In genomic region chr12:105008150-105008549, GRCm38 (mm10) we compare ENCODE assay signal across 10 mouse cellular contexts. TPM values are rescaled to one million over a fixed set of nuclear protein-coding genes. Genes with fewer than 3 reads are reported as not detected.
DNase-seq lines count a peak whose midpoint lies in the region; ATAC-seq and TF ChIP-seq lines count a peak whose summit lies in the region.
"Had no signal": no experiment of that assay in that cellular context is flagged by ENCODE, and none has a peak within 500 bp of the region (broad histone marks: within the 10 kb centered on the region; RNA-seq: fewer than 3 reads in every experiment).

No protein-coding gene starts in this region.

- H3K4me2 ChIP-seq in heart, embryonic 12.5 days = peak overlapping the region; percentile 95
- 0 out of 2 replicates have a peak overlapping the region, but pooled peaks have one; percentile 92 for H3K4me2 ChIP-seq in lung, postnatal 0 days (replicated peaks; ENCODE audit: low read depth, low read length)
- H3K4me2 ChIP-seq in embryonic facial prominence, embryonic 13.5 days = peak overlapping the region; percentile 95

- 0 out of 2 replicates have a peak, but pooled peaks cover 4% of the 10 kb centered on the region for H3K9me3 ChIP-seq in heart, embryonic 12.5 days (replicated peaks)
- H3K9me3 ChIP-seq in lung, postnatal 0 days (ENCODE audit: low read length) = no peaks in the 10 kb centered on the region
- no peaks in the 10 kb centered on the region for H3K9me3 ChIP-seq in embryonic facial prominence, embryonic 13.5 days

- H3K4me1 ChIP-seq in heart, embryonic 12.5 days (replicated peaks) = peaks cover 16% of the 10 kb centered on the region
- H3K4me1 ChIP-seq in lung, postnatal 0 days (ENCODE audit: insufficient read depth, low read depth, low read length) = peaks cover 8% of the 10 kb centered on the region
- peaks cover 38% of the 10 kb centered on the region for H3K4me1 ChIP-seq in embryonic facial prominence, embryonic 13.5 days

- intact Hi-C loops in heart, postnatal 10 days (cut with DNase I) = no loop called here

- 68% methylated on average over 2 of the region's 2 CpGs for WGBS in heart, embryonic 12.5 days
- 48% methylated on average over 2 of the region's 2 CpGs for WGBS in lung, postnatal 0 days
- 59% methylated on average over 2 of the region's 2 CpGs for WGBS in embryonic facial prominence, embryonic 13.5 days
- WGBS in macrophage (ENCODE audit: missing documents) = 28% methylated on average over 2 of the region's 2 CpGs

- no peak for DNase-seq in heart, postnatal 10 days
- DNase-seq in lung, postnatal 0 days (ENCODE audit: low spot score) = no peak
- no peak for DNase-seq in lung, postnatal 36 days
- no peak for DNase-seq in urinary bladder, postnatal 14 days (ENCODE audit: low spot score)
- DNase-seq in adrenal gland, postnatal 10 days = no peak
- DNase-seq: gastrocnemius, postnatal 14 days had no signal

- no peak overlapping the region for H3K9ac ChIP-seq in heart, embryonic 12.5 days
- no peak overlapping the region for H3K9ac ChIP-seq in lung, postnatal 0 days (replicated peaks; ENCODE audit: low read depth)
- H3K9ac ChIP-seq in embryonic facial prominence, embryonic 13.5 days = peak overlapping the region; percentile 44; the same call in 1 of the 2 replicates

- H3K27ac ChIP-seq in heart, embryonic 12.5 days (ENCODE audit: poor library complexity, severe bottlenecking) = no peak overlapping the region
- H3K27ac ChIP-seq in lung, postnatal 0 days (ENCODE audit: low read length) = no peak overlapping the region
- no peak overlapping the region for H3K27ac ChIP-seq in embryonic facial prominence, embryonic 13.5 days
- peak overlapping the region; percentile 78 for H3K27ac ChIP-seq in macrophage

- H3K4me3 ChIP-seq in heart, embryonic 12.5 days = no peak overlapping the region
- H3K4me3 ChIP-seq in lung, postnatal 0 days (ENCODE audit: low read depth, low read length) = no peak overlapping the region
- peak overlapping the region; percentile 68 for H3K4me3 ChIP-seq in embryonic facial prominence, embryonic 13.5 days
- peak overlapping the region; percentile 62 for H3K4me3 ChIP-seq in macrophage (ENCODE audit: inconsistent target)

- H3K36me3 ChIP-seq in heart, embryonic 12.5 days = no peaks in the 10 kb centered on the region
- H3K36me3 ChIP-seq in lung, postnatal 0 days (ENCODE audit: insufficient read depth, low read length) = no peaks in the 10 kb centered on the region
- no peaks in the 10 kb centered on the region for H3K36me3 ChIP-seq in embryonic facial prominence, embryonic 13.5 days
- H3K36me3 ChIP-seq in macrophage (ENCODE audit: inconsistent target) = no peaks in the 10 kb centered on the region

- peaks cover 67% of the 10 kb centered on the region for H3K27me3 ChIP-seq in heart, embryonic 12.5 days (replicated peaks)
- no peaks in the 10 kb centered on the region for H3K27me3 ChIP-seq in lung, postnatal 0 days (replicated peaks; ENCODE audit: insufficient read depth, low read length)
- H3K27me3 ChIP-seq in embryonic facial prominence, embryonic 13.5 days = peaks cover 40% of the 10 kb centered on the region

- no peak for ATAC-seq in heart, embryonic 12.5 days (ENCODE audit: insufficient number of reproducible peaks, low FRiP score)
- no peak for ATAC-seq in lung, postnatal 0 days
- no peak for ATAC-seq in embryonic facial prominence, embryonic 13.5 days (ENCODE audit: insufficient number of reproducible peaks, insufficient read depth, low FRiP score, low TSS enrichment, low read depth)

- peaks cover 61% of the 10 kb centered on the region for H3K79me2 ChIP-seq in macrophage (ENCODE audit: inconsistent target)

- TF ChIP-seq EP300 in lung, postnatal 0 days (IDR thresholded peaks at IDR 0.05) = no peak

- no peak for TF ChIP-seq CTCF in lung, postnatal 0 days (IDR thresholded peaks at IDR 0.05)

RNA-seq across cellular contexts. Expression of gene Syne3, which starts 1.5 kb away (rescaled TPM):
- 0.19 and 0.32 TPM in 2 replicates for polyA plus RNA-seq in heart, embryonic 12.5 days (2016; fragmentation: Nextera tagmentation; extraction: Ambion mirVana)
- total RNA-seq in heart, postnatal 10 days (2021) = 1 to 10 TPM; 6.1 to 6.4 TPM
- polyA plus RNA-seq in lung, postnatal 0 days (2015; fragmentation: Nextera tagmentation; extraction: Ambion mirVana) = 1.1 and 1.2 TPM in 2 replicates
- 1.3 and 1.6 TPM in 2 replicates for polyA plus RNA-seq in embryonic facial prominence, embryonic 13.5 days (2015; fragmentation: Nextera tagmentation; extraction: Ambion mirVana)
- total RNA-seq in macrophage (2018; cell fraction: chromatin; rRNA removed) = 100 to 1,000 TPM in 3 of 26 experiments, 10 to 100 TPM in 21, 1 to 10 TPM in 2; 9.1 to 309 (median 31.2) TPM
- 10 to 100 TPM in 13 of 26 experiments, 1 to 10 TPM in 13; 4.6 to 56.9 (median 12.5) TPM for total RNA-seq in macrophage (2018; cell fraction: cytosol; rRNA removed)
- total RNA-seq in macrophage (2018; cell fraction: nucleus; rRNA removed) = 100 to 1,000 TPM in 1 of 26 experiments, 10 to 100 TPM in 15, 1 to 10 TPM in 10; 6.6 to 122 (median 16.8) TPM
- 6.4 to 13.5 TPM (median 8.7 TPM) in 3 replicates for polyA plus RNA-seq in macrophage (2018)
- 1 to 10 TPM; 9.1 to 9.5 TPM for total RNA-seq in adrenal gland, postnatal 10 days (2021)
- polyA plus RNA-seq: midbrain, embryonic 11.5 days had no signal

RNA-seq across cellular contexts. Expression of gene Glrx5, which starts 24.3 kb away (rescaled TPM):
- 203 and 206 TPM in 2 replicates for polyA plus RNA-seq in heart, embryonic 12.5 days (2016; fragmentation: Nextera tagmentation; extraction: Ambion mirVana)
- total RNA-seq in heart, postnatal 10 days (2021) = 10 to 100 TPM; 84.5 to 86.0 TPM
- polyA plus RNA-seq in lung, postnatal 0 days (2015; fragmentation: Nextera tagmentation; extraction: Ambion mirVana) = 126 and 127 TPM in 2 replicates
- polyA plus RNA-seq in embryonic facial prominence, embryonic 13.5 days (2015; fragmentation: Nextera tagmentation; extraction: Ambion mirVana) = 149 and 158 TPM in 2 replicates
- total RNA-seq in macrophage (2018; cell fraction: chromatin; rRNA removed) = 1 to 10 TPM in 20 of 26 experiments, under 1 TPM in 4, not detected in 2; 0.65 to 9.7 (median 2.2) TPM
- total RNA-seq in macrophage (2018; cell fraction: cytosol; rRNA removed) = 10 to 100 TPM; 14.1 to 26.6 (median 18.8) TPM
- total RNA-seq in macrophage (2018; cell fraction: nucleus; rRNA removed) = 10 to 100 TPM in 3 of 26 experiments, 1 to 10 TPM in 23; 2.0 to 27.2 (median 7.0) TPM
- 5.1 to 28.7 TPM (median 17.8 TPM) in 3 replicates for polyA plus RNA-seq in macrophage (2018)
- 100 to 1,000 TPM; 158 to 160 TPM for total RNA-seq in adrenal gland, postnatal 10 days (2021)

Comparison
In these comparisons a context has a peak if more than half of its experiments do, and no peak if none do; other contexts are left out.
1. H3K4me3 ChIP-seq: peak in embryonic facial prominence, embryonic 13.5 days (single experiment) and macrophage (single experiment); none in heart, embryonic 12.5 days (single experiment) and lung, postnatal 0 days (single experiment).
2. Peak in every context shown above with its lines, with median percentiles within 50 percentile points of each other: H3K4me2 ChIP-seq.